Mouse (Mus musculus): ENCODE data around the gene Fbxo21.

Fbxo21 gene

GRCm38 (mm10) chr5:118019905-118020304, 43.4 kb downstream of the Fbxo21 start:
- DNase-seq (ENCODE audit: low read depth, low spot score) = no peak

DNA sequence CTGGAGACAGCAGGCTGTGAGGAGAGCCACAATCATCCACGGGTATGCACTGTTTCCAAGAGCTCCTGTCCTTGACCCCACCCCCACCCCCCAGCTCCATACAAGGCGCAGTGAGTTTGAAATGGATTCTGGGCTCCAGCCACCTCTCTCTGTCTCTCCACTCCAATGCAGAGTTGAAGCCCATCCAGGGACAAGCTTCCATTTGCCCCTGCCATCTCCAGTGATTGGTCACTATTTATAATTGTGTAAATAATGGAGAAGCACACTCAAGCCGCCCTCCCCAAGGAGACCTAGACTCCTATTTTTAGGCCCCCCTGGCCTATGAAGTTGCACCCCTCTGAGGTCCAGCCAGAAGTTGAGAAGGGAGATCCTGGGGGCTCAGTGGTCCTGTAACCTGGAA, 46.5 kb downstream of the Fbxo21 start:
- no peak for DNase-seq (ENCODE audit: low read depth, low spot score)

DNA sequence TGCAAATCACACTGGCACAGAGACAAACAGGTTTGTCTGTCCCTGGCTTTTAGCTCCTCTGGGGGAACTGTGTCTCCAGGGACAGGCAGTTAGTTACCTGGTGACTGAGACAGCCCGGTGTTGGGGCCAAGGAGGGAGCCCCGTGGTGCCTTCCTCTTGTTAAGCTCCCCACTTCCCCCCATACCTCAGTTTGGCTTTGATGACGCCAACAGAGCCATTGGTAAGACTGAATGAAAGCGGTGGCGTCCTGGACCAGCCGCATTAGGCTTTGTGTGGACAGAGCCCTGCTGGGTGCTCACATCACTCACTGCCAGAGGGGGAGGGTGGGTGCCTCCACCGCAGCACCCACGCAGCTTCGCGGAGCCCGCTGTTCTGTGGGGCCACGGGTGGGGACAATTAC, 49.4 kb downstream of the Fbxo21 start:
- DNase-seq (ENCODE audit: low read depth, low spot score) = no peak

- no peak for DNase-seq (ENCODE audit: low read depth, low spot score)
Observed at GRCm38 (mm10) chr5:118026343-118026742, 49.8 kb downstream of the Fbxo21 start.

DNA sequence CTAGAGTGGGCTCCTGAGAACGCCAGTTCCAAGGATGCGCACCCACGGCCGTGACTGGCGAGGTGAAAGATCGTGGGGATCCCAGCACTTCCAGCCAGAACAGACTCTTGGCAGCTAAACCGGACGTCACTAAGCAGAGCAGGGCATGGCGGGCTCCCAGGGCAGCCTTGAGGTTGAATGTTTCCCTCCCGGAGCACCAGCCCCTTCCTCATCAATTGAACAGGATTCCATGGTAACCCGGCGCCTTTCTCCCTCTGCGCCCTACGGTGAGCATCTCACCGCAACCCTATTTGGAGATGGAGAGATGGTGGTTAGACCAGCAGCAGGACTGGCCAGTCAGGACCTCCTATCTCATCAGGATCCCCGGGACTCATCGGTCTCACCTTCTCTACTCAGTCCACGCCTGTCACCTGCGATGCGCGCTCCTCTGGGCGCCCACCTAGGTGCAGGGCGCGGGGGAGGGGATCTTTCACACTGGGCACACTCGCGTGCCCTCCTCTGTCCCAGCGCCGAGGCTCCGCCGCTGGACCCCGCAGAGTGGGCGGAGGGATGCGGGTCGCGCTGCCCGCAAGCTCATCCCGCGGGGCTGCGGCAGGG, 50.7 kb downstream of the Fbxo21 start:
- DNase-seq (ENCODE audit: low read depth, low spot score) = no peak

GRCm38 (mm10) chr5:118027698-118028190, 51.2 kb downstream of the Fbxo21 start, which contains the start of gene Tesc:
Tesc (plus strand) TSS chr5:118027743.
- no peak for DNase-seq (ENCODE audit: low read depth, low spot score)

DNA sequence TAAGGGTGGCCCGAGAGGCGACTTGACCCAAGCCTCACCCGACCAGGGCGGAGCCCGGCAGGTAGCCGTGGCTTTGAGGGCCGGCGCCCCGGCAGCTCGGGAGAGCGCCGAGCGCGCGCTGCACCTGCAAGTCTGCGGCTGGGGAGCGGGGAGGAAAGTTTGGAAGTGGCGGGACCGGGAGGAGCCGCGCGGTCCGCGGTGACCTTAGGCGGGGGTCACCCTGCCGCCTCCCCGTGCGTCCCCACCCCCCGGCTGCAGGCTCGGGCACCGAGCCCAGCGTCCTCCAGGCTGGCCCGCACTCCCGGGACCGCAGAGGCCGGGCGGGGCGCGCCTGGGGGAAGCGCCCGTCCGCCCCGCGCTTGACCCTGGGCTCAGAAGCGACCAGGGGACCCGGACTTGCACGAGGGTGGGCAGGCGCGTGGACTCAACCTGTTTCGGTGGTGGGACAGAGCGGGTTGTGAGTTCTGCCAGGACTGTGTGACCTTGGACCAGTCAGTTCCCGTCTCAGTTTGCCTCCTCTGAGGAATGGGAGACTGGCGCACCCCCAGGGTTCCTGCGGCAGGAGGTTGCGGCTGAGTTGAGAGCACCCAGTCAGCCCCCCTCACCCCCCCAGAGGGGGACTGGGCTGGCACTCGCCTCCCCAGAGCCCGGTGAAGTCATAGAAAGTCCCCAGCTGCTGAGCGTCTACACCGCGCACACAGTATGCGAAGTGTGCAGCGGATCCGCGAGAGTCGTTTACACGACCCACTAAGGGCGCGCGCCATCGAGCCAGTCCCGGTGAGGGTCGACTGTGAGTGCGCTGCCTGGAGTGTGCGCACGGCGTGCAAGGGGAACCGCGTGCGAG, 51.9 kb downstream of the Fbxo21 start:
- DNase-seq (ENCODE audit: low read depth, low spot score) = no peak

DNA sequence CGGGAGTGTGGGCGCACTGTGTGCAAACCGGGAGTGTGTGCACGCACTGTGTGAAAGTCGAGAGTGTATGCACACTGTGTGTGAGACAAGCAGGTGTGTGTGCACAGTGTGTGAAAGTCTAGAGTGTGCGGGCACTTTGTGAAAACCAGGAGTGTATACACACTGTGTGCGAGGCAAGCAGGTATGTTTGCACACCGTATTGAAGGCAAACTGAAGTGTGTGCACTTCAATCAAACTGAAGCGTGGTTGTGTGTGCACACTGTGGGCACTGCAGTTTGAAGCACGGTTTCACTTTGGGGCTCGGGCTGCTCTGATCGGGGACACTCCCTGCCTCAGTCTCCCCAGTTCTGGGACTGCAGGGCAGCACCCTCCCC, 52.5 kb downstream of the Fbxo21 start:
- no peak for DNase-seq (ENCODE audit: low read depth, low spot score)

- no peak for DNase-seq (ENCODE audit: low read depth, low spot score)
Observed at GRCm38 (mm10) chr5:118029420-118029819, 52.9 kb downstream of the Fbxo21 start.

DNA sequence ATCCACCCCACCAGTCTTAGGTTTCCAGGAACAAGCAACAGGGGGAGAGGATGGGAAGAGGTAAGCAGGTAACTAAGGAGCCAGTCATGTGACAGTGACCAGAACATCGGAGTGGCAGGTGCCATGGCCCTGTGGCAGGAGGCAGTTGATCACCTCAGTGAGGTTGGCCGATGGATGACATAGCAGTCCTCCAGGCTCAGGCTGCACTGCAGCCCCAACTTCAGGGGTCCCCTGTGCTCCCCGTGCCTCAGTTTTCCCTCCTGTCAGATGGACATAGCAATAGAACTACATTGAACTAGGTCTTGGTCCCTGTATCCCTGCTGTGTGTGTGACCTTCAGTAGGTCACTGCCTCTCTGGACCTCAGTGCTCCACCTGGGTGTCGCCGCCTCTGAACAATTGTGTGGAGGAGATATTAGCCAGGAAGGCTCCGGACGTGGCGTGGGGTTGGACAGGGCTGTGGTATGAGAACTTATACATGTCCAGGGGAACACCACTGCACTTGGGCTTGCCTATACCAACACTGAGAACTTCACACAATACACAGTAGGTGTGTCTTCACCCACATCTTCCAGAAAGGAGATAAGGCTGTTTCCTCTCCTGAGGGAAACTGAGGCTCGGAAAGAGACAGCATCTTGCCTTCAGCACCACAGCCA, 53.6 kb downstream of the Fbxo21 start:
- no peak for DNase-seq (ENCODE audit: low read depth, low spot score)

GRCm38 (mm10) chr5:118031059-118031458, 54.5 kb downstream of the Fbxo21 start:
- no peak for DNase-seq (ENCODE audit: low read depth, low spot score)

- no peak for DNase-seq (ENCODE audit: low read depth, low spot score)
Observed at GRCm38 (mm10) chr5:118031508-118031907, 55.0 kb downstream of the Fbxo21 start.

- no peak for DNase-seq (ENCODE audit: low read depth, low spot score)
Observed at GRCm38 (mm10) chr5:118033328-118033727, 56.8 kb downstream of the Fbxo21 start.

DNA sequence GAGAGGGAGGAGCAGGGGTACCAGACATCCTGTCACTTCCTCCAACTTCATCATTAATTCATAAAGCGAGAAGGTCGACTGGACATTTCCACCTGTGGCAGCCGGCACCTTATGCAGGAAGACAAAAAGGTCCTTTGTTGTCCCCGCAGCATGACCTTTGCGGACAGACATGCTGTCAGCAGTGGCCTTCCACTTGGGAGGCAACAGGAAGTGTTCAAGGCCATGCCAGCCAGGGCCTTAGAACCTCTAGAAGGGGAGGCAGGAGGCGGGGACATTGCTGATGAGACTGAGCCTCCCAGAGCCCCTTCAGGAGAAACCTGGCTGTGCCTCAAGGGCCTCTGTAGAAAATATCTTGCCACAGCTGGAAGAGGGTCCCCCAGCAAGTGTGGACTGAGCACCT, 57.2 kb downstream of the Fbxo21 start:
- DNase-seq (ENCODE audit: low read depth, low spot score) = no peak

- DNase-seq (ENCODE audit: low read depth, low spot score) = no peak
Observed at GRCm38 (mm10) chr5:118034632-118035031, 58.1 kb downstream of the Fbxo21 start.

DNA sequence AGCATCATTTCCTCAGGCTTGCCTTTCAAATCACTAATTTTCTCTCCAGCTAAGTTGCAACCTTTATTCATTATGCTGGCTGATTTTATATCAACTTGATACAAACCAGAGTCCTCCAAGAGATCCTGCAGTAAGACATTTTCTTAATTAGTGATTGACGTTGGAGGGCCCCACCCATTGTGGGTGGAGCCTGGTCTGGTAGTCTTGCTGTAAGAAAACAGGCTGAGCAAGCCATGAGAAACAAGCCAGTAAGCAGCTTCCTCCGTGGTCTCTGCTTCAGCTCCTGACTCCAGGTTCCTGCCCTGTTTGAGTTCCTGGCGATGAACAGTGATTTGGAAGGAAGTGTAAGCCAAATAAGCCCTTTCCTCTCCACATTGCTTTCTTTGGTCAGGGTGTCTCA, 59.3 kb downstream of the Fbxo21 start:
- no peak for DNase-seq (ENCODE audit: low read depth, low spot score)

GRCm38 (mm10) chr5:118036888-118037797, 60.6 kb downstream of the Fbxo21 start:
- DNase-seq (ENCODE audit: low read depth, low spot score) = no peak

GRCm38 (mm10) chr5:118037798-118038484, 61.4 kb downstream of the Fbxo21 start:
- no peak for DNase-seq (ENCODE audit: low read depth, low spot score)

GRCm38 (mm10) chr5:118039241-118039668, 62.7 kb downstream of the Fbxo21 start:
- DNase-seq (ENCODE audit: low read depth, low spot score) = no peak

GRCm38 (mm10) chr5:118042599-118042998, 66.1 kb downstream of the Fbxo21 start:
- DNase-seq (ENCODE audit: low read depth, low spot score) = no peak

GRCm38 (mm10) chr5:118043761-118044160, 67.2 kb downstream of the Fbxo21 start:
- no peak for DNase-seq (ENCODE audit: low read depth, low spot score)

Measured in brain, embryonic 18.5 days (tissue).